Mouse (Mus musculus): ENCODE results near the gene Krtap12-1. TPM values are rescaled to one million over a fixed set of nuclear protein-coding genes. Genes with fewer than 3 reads are reported as not detected.
"Not testable (repeated sequence)": the region's sequence is repeated elsewhere in the genome, so short reads cannot be mapped to it uniquely, and the experiment has no call there.

Krtap12-1 gene
- polyA plus RNA-seq, 1 experiment from 2014 or later = not detected

- not testable (repeated sequence) for DNase-seq (ENCODE audit: low spot score)
These were observed 21.7 kb downstream of the Krtap12-1 start, which contains the start of gene Gm18596 for GRCm38 (mm10) chr10:77741924-77742688. Gene Gm18596, minus strand, starts transcription at chr10:77742638.

DNA sequence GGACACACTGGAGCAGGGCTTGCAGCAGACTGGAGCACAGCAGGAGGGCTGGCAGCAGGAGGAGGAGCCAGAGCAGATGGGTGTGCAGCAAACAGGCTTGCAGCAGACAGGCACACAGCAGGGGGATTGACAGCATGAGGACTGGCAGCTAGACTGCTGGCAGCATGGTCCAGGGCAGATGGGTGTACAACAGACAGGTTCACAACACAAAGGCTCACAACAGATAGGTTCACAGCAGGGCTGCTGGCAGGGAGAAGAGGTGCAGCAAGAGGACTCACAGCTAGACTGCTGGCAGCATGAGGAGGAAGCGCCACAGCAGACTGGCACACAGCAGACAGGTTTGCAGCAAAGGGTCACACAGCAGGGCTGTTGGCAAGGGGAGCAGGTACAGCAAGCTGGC is 30.3 kb downstream of the Krtap12-1 start:
- not testable (repeated sequence) for DNase-seq (ENCODE audit: low spot score)

DNA sequence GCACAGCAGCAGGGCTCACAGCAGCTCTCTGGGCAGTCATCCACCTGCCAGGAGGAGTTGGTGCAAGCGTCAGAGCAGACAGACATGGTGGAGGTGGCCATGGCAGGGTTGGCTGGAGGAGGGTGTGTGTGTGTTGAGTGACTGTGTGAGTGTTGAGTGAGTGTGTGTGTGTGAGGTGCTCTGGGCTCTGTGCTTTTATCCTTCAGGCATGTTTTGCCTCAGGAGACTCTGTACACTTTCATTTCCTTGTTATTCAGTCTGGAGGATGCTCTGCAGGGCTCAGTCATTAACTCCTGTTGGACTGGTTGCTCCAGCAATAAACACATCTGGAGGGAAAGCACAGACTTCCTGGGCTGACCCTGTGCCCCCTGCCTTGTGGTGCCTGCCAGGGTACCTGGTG is 30.9 kb downstream of the Krtap12-1 start, which contains the start of gene Gm9736:
TSS of gene Gm9736 (minus strand) at position 101 of the 400 bp plus-strand sequence.
- DNase-seq (ENCODE audit: low spot score) = not testable (repeated sequence)

- DNase-seq (ENCODE audit: low spot score) = not testable (repeated sequence)
These were observed 31.9 kb downstream of the Krtap12-1 start for GRCm38 (mm10) chr10:77752312-77752711.

DNA sequence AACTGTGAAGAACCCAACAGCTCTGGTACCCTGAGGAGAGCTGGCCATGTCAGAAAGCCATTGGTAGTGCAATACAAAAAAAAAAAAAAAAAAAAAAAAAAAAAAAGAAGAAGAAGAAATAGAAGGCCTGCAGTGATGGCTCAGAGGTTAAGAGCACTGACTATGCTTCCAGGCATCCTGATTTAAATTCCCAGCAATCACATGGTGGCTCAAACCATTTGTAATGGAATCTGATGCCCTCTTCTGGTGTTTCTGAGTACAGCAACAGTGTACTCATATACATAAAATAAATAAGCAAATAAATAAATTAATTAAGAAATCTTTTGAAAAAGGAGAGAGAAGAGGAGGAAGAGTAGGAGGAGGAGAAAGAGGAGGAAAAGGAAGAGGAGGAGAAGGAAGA is 33.0 kb downstream of the Krtap12-1 start:
- DNase-seq (ENCODE audit: low spot score) = no peak

DNA sequence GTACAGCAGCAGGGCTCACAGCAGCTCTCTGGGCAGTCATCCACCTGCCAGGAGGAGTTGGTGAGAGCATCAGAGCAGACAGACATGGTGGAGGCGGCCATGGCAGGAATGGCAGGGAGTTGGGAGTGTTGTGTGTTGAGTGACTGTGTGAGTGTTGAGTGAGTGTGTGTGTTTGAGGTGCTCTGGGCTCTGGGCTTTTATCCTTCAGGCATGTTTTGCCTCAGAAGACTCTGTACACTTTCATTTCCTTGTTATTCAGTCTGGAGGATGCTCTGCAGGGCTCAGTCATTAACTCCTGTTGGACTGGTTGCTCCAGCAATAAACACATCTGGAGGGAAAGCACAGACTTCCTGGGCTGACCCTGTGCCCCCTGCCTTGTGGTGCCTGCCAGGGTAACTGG is 39.2 kb downstream of the Krtap12-1 start, which contains the start of gene Gm3233:
TSS of gene Gm3233 (minus strand) at position 101 of the 400 bp plus-strand sequence.
- not testable (repeated sequence) for DNase-seq (ENCODE audit: low spot score)

DNA sequence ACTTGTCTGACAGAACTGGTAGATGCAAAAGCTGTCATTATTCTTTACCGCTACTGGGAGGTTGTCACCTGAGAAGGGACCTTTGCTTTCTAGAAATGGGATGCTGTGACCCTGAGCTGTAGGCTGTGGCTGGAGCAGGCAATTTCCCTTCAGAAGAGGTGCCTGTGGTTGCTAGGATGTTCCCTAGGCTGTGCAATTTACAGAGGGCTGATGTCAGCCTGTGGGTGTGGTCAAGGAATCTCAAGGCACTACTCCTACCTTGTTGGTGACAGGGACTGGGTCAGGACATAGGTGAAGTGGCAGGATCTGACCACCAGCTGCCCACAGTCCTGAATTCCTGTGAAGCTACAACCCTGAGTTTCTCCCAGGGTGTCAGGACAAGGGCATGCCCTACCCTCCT is 49.3 kb downstream of the Krtap12-1 start:
- DNase-seq (ENCODE audit: low spot score) = no peak

Other genes starting within 250 kb of the Krtap12-1 start
- 47.5 and 51.5 TPM in 2 replicates for gene Fam207a, start 204.8 kb upstream of the Krtap12-1 start, polyA plus RNA-seq (2015; fragmentation: Nextera tagmentation; extraction: Ambion mirVana)
- 121 and 126 TPM in 2 replicates for gene Itgb2, start 190.3 kb upstream of the Krtap12-1 start, polyA plus RNA-seq (2015; fragmentation: Nextera tagmentation; extraction: Ambion mirVana)
- gene Pttg1ip, start 138.9 kb upstream of the Krtap12-1 start, polyA plus RNA-seq (2015; fragmentation: Nextera tagmentation; extraction: Ambion mirVana) = 79.8 and 85.6 TPM in 2 replicates
- gene Sumo3, start 114.5 kb upstream of the Krtap12-1 start, polyA plus RNA-seq (2015; fragmentation: Nextera tagmentation; extraction: Ambion mirVana) = 251 and 259 TPM in 2 replicates
- 9.2 and 23.4 TPM in 2 replicates for gene Gm49325, start 114.4 kb upstream of the Krtap12-1 start, polyA plus RNA-seq (2015; fragmentation: Nextera tagmentation; extraction: Ambion mirVana)
- 67.9 and 69.8 TPM in 2 replicates for gene Ube2g2, start 98.3 kb upstream of the Krtap12-1 start, polyA plus RNA-seq (2015; fragmentation: Nextera tagmentation; extraction: Ambion mirVana)
- gene Tspear, start 34.0 kb upstream of the Krtap12-1 start, polyA plus RNA-seq (2015; fragmentation: Nextera tagmentation; extraction: Ambion mirVana) = 0.77 and 0.84 TPM in 2 replicates
- gene Gm19402, start 29.8 kb upstream of the Krtap12-1 start, polyA plus RNA-seq (2015; fragmentation: Nextera tagmentation; extraction: Ambion mirVana) = not detected in 2 replicates
- gene Gm9508, start 23.4 kb upstream of the Krtap12-1 start, polyA plus RNA-seq (2015; fragmentation: Nextera tagmentation; extraction: Ambion mirVana) = not detected in 2 replicates
- gene Gm10272, start 14.0 kb upstream of the Krtap12-1 start, polyA plus RNA-seq (2015; fragmentation: Nextera tagmentation; extraction: Ambion mirVana) = not detected in 2 replicates
- gene Gm10024, start 9.1 kb upstream of the Krtap12-1 start, polyA plus RNA-seq (2015; fragmentation: Nextera tagmentation; extraction: Ambion mirVana) = not detected in 2 replicates
- not detected in 2 replicates for gene Gm10142, start 4.8 kb upstream of the Krtap12-1 start, polyA plus RNA-seq (2015; fragmentation: Nextera tagmentation; extraction: Ambion mirVana)
- not detected in 2 replicates for gene Gm10100, start 5.9 kb downstream of the Krtap12-1 start, polyA plus RNA-seq (2015; fragmentation: Nextera tagmentation; extraction: Ambion mirVana)
- not detected in 2 replicates for gene Gm18596, start 22.0 kb downstream of the Krtap12-1 start, polyA plus RNA-seq (2015; fragmentation: Nextera tagmentation; extraction: Ambion mirVana)
- gene Gm9736, start 30.8 kb downstream of the Krtap12-1 start, polyA plus RNA-seq (2015; fragmentation: Nextera tagmentation; extraction: Ambion mirVana) = not detected in 2 replicates
- not detected in 2 replicates for gene Gm3233, start 39.1 kb downstream of the Krtap12-1 start, polyA plus RNA-seq (2015; fragmentation: Nextera tagmentation; extraction: Ambion mirVana)
- not detected in 2 replicates for gene Gm3238, start 50.7 kb downstream of the Krtap12-1 start, polyA plus RNA-seq (2015; fragmentation: Nextera tagmentation; extraction: Ambion mirVana)
- not detected in 2 replicates for gene Gm7138, start 56.3 kb downstream of the Krtap12-1 start, polyA plus RNA-seq (2015; fragmentation: Nextera tagmentation; extraction: Ambion mirVana)
- gene Gm3250, start 61.9 kb downstream of the Krtap12-1 start, polyA plus RNA-seq (2015; fragmentation: Nextera tagmentation; extraction: Ambion mirVana) = not detected in 2 replicates
- not detected in 2 replicates for gene Gm7137, start 67.6 kb downstream of the Krtap12-1 start, polyA plus RNA-seq (2015; fragmentation: Nextera tagmentation; extraction: Ambion mirVana)
- gene Gm9639, start 74.5 kb downstream of the Krtap12-1 start, polyA plus RNA-seq (2015; fragmentation: Nextera tagmentation; extraction: Ambion mirVana) = not detected in 2 replicates
- not detected in 2 replicates for gene Gm19668, start 78.5 kb downstream of the Krtap12-1 start, polyA plus RNA-seq (2015; fragmentation: Nextera tagmentation; extraction: Ambion mirVana)
- not detected in 2 replicates for gene Gm9507, start 91.2 kb downstream of the Krtap12-1 start, polyA plus RNA-seq (2015; fragmentation: Nextera tagmentation; extraction: Ambion mirVana)
- gene Gm2696, start 94.1 kb downstream of the Krtap12-1 start, polyA plus RNA-seq (2015; fragmentation: Nextera tagmentation; extraction: Ambion mirVana) = not detected in 2 replicates
- not detected in 2 replicates for gene Krtap10-4, start 106.5 kb downstream of the Krtap12-1 start, polyA plus RNA-seq (2015; fragmentation: Nextera tagmentation; extraction: Ambion mirVana)
- gene Krtap10-10, start 115.3 kb downstream of the Krtap12-1 start, polyA plus RNA-seq (2015; fragmentation: Nextera tagmentation; extraction: Ambion mirVana) = not detected in 2 replicates
- not detected in 2 replicates for gene Gm36176, start 126.2 kb downstream of the Krtap12-1 start, polyA plus RNA-seq (2015; fragmentation: Nextera tagmentation; extraction: Ambion mirVana)
- not detected in 2 replicates for gene Gm10318, start 132.3 kb downstream of the Krtap12-1 start, polyA plus RNA-seq (2015; fragmentation: Nextera tagmentation; extraction: Ambion mirVana)
- gene Gm3285, start 141.4 kb downstream of the Krtap12-1 start, polyA plus RNA-seq (2015; fragmentation: Nextera tagmentation; extraction: Ambion mirVana) = not detected in 2 replicates
- 1.2 TPM in 2 replicates for gene Lrrc3, start 181.9 kb downstream of the Krtap12-1 start, polyA plus RNA-seq (2015; fragmentation: Nextera tagmentation; extraction: Ambion mirVana)
- gene Trpm2, start 250.0 kb downstream of the Krtap12-1 start, polyA plus RNA-seq (2015; fragmentation: Nextera tagmentation; extraction: Ambion mirVana) = 18.1 and 21.8 TPM in 2 replicates